Mouse (Mus musculus) lung, embryonic 16.5 days (tissue): Measurements from ENCODE around the gene Gm11639. TPM values are rescaled to one million over a fixed set of nuclear protein-coding genes. Genes with fewer than 3 reads are reported as not detected.

ENCODE experiments used
- ATAC-seq: fragments of 200-750 bp; cut with Nextera tagmentation; 2 replicates; pipeline ENCODE4 v1.8.0; 2017; ENCODE audit warnings: low read depth, mild to moderate bottlenecking, moderate library complexity
- H3K27ac ChIP-seq: fragments of 300-500 bp; sonication (generic); 2 replicates; pipeline ENCODE4 v1.5.1; 2014; ENCODE audit warnings: mild to moderate bottlenecking, control low read depth, low read length
- H3K27me3 ChIP-seq: fragments of 300-500 bp; sonication (generic); 2 replicates; pipeline ENCODE4 v1.6.1; 2014; ENCODE audit warnings: low read depth, low read length, mixed read lengths; ENCODE audit not compliant: control insufficient read depth, insufficient read depth
- H3K36me3 ChIP-seq: fragments of 300-500 bp; sonication (generic); 2 replicates; pipeline ENCODE4 v1.6.1; 2014; ENCODE audit warnings: low read length; ENCODE audit not compliant: control insufficient read depth, insufficient read depth
- H3K4me1 ChIP-seq: fragments of 300-500 bp; sonication (generic); replicated peaks from 2 replicates; pipeline ENCODE4 v1.6.1; 2014; ENCODE audit warnings: low read length, mixed read lengths; ENCODE audit not compliant: control insufficient read depth, insufficient read depth
- H3K4me2 ChIP-seq: fragments of 300-500 bp; sonication (generic); 2 replicates; pipeline ENCODE4 v1.6.1; 2014; ENCODE audit warnings: low read depth, low read length, control low read depth
- H3K4me3 ChIP-seq: fragments of 300-500 bp; sonication (generic); 2 replicates; pipeline ENCODE4 v1.5.1; 2014; ENCODE audit warnings: mild to moderate bottlenecking, low read length, control low read depth
- H3K9ac ChIP-seq: fragments of 300-500 bp; sonication (generic); 2 replicates; pipeline ENCODE4 v1.6.1; 2014; ENCODE audit warnings: low read length, control low read depth
- H3K9me3 ChIP-seq: fragments of 300-500 bp; sonication (generic); 2 replicates; pipeline ENCODE4 v1.6.1; 2016; ENCODE audit warnings: low read length; ENCODE audit not compliant: control insufficient read depth
- WGBS: fragments of 180-500 bp; shearing (Covaris S2); extraction: QIAGEN DNeasy Blood & Tissue Kit; methylation state at CpG from one replicate; pipeline ENCODE4 v1.1.7; 2014; 5-methylcytosine and 5-hydroxymethylcytosine counted together
- polyA plus RNA-seq: library from polyadenylated mRNA; unstranded; fragments of >200 nt; fragmentation: Nextera tagmentation; extraction: Ambion mirVana; gene quantifications from 2 replicates; pipeline ENCODE4 v1.2.1, GENCODE M21; 2015

Gene Gm11639
- polyA plus RNA-seq, 1 experiment from 2014 or later, result 0.01 TPM

- Histone ChIP-seq H3K4me2 (no peak overlapping the region), H3K27me3 (no peaks in the 10 kb centered on the region), H3K4me1 (no peaks in the 10 kb centered on the region; the same call in 1 of the 2 replicates), H3K36me3 (peaks cover 19% of the 10 kb centered on the region), H3K9ac (no peak overlapping the region), H3K9me3 (no peaks in the 10 kb centered on the region), H3K4me3 (no peak overlapping the region), H3K27ac (no peak overlapping the region)
- ATAC-seq, result no peak
Observed at GRCm38 (mm10) chr11:105143564-105143963, 458.1 kb downstream of the Gm11639 start.

- Histone ChIP-seq H3K4me1 (no peaks in the 10 kb centered on the region; the same call in 1 of the 2 replicates), H3K4me2 (no peak overlapping the region), H3K36me3 (peaks cover 18% of the 10 kb centered on the region), H3K9ac (no peak overlapping the region), H3K9me3 (no peaks in the 10 kb centered on the region), H3K4me3 (no peak overlapping the region), H3K27ac (no peak overlapping the region), H3K27me3 (no peaks in the 10 kb centered on the region)
- WGBS, result 69% methylated on average over 3 of the region's 3 CpGs
- ATAC-seq, result no peak
Observed at GRCm38 (mm10) chr11:105144084-105144483, 458.6 kb downstream of the Gm11639 start.

GRCm38 (mm10) chr11:105144508-105145210 is 459.2 kb downstream of the Gm11639 start:
- Histone ChIP-seq H3K4me3 (no peak overlapping the region), H3K27ac (no peak overlapping the region), H3K4me1 (no peaks in the 10 kb centered on the region; the same call in 1 of the 2 replicates), H3K4me2 (no peak overlapping the region), H3K9me3 (no peaks in the 10 kb centered on the region), H3K36me3 (peaks cover 13% of the 10 kb centered on the region), H3K27me3 (no peaks in the 10 kb centered on the region), H3K9ac (no peak overlapping the region)
- 71% methylated on average over 11 of the region's 11 CpGs for WGBS
- 0 out of 2 replicates have a peak, but pooled peaks have one; percentile 35 for ATAC-seq

- no peak overlapping the region for H3K4me2 ChIP-seq
- no peaks in the 10 kb centered on the region for H3K27me3 ChIP-seq
- peaks cover 8% of the 10 kb centered on the region for H3K36me3 ChIP-seq
- peak; percentile 62; the same call in 1 of the 2 replicates for ATAC-seq
- H3K9ac ChIP-seq, result no peak overlapping the region
- H3K4me3 ChIP-seq, result no peak overlapping the region
- H3K27ac ChIP-seq, result no peak overlapping the region
- WGBS, result 52% methylated on average over 10 of the region's 10 CpGs
- H3K4me1 ChIP-seq, result no peaks in the 10 kb centered on the region; the same call in 1 of the 2 replicates
- H3K9me3 ChIP-seq, result no peaks in the 10 kb centered on the region
Observed at GRCm38 (mm10) chr11:105145211-105145610, 459.7 kb downstream of the Gm11639 start.

- H3K4me1 ChIP-seq, result no peaks in the 10 kb centered on the region; the same call in 1 of the 2 replicates
- H3K4me2 ChIP-seq, result no peak within 1 kb of the TSS
- no peak for ATAC-seq
- H3K36me3 ChIP-seq, result no peaks in the 10 kb centered on the region
- H3K27me3 ChIP-seq, result no peaks in the 10 kb centered on the region
- no peaks in the 10 kb centered on the region for H3K9me3 ChIP-seq
- no peak within 1 kb of the TSS for H3K27ac ChIP-seq
- no peak within 1 kb of the TSS for H3K9ac ChIP-seq
- WGBS, result 72% methylated on average over 3 of the region's 3 CpGs
- no peak within 1 kb of the TSS for H3K4me3 ChIP-seq
Observed at GRCm38 (mm10) chr11:105146593-105146992, 461.1 kb downstream of the Gm11639 start, which contains the start of gene Gm10842. TSS of gene Gm10842 (plus strand) at chr11:105146893.

GRCm38 (mm10) chr11:105149353-105149752 is 463.8 kb downstream of the Gm11639 start:
- H3K36me3 ChIP-seq, result no peaks in the 10 kb centered on the region
- H3K4me2 ChIP-seq, result no peak overlapping the region
- WGBS, result 63% methylated on average over 3 of the region's 3 CpGs
- peaks cover 17% of the 10 kb centered on the region for H3K4me1 ChIP-seq
- no peak overlapping the region for H3K27ac ChIP-seq
- H3K9me3 ChIP-seq, result no peaks in the 10 kb centered on the region
- ATAC-seq, result no peak
- H3K9ac ChIP-seq, result no peak overlapping the region
- H3K27me3 ChIP-seq, result no peaks in the 10 kb centered on the region
- no peak overlapping the region for H3K4me3 ChIP-seq

GRCm38 (mm10) chr11:105149766-105150165 is 464.3 kb downstream of the Gm11639 start:
- no peak overlapping the region for H3K27ac ChIP-seq
- H3K9ac ChIP-seq, result no peak overlapping the region
- no peaks in the 10 kb centered on the region for H3K9me3 ChIP-seq
- no peak for ATAC-seq
- H3K4me1 ChIP-seq, result peaks cover 17% of the 10 kb centered on the region
- no peaks in the 10 kb centered on the region for H3K36me3 ChIP-seq
- H3K27me3 ChIP-seq, result no peaks in the 10 kb centered on the region
- 85% methylated on average over 1 of the region's 1 CpGs for WGBS
- H3K4me2 ChIP-seq, result no peak overlapping the region
- no peak overlapping the region for H3K4me3 ChIP-seq

- Histone ChIP-seq H3K9ac (no peak overlapping the region), H3K4me3 (no peak overlapping the region), H3K27me3 (no peaks in the 10 kb centered on the region), H3K9me3 (no peaks in the 10 kb centered on the region), H3K4me2 (no peak overlapping the region), H3K27ac (no peak overlapping the region), H3K4me1 (peaks cover 21% of the 10 kb centered on the region), H3K36me3 (no peaks in the 10 kb centered on the region)
- ATAC-seq, result no peak
- WGBS, result 71% methylated on average over 4 of the region's 4 CpGs
Observed at GRCm38 (mm10) chr11:105150691-105151090, 465.2 kb downstream of the Gm11639 start.

- Histone ChIP-seq H3K4me1 (peaks cover 21% of the 10 kb centered on the region), H3K36me3 (no peaks in the 10 kb centered on the region), H3K9ac (no peak overlapping the region), H3K4me3 (no peak overlapping the region), H3K27me3 (no peaks in the 10 kb centered on the region), H3K27ac (no peak overlapping the region), H3K4me2 (0 out of 2 replicates have a peak overlapping the region, but pooled peaks have one; percentile 6), H3K9me3 (no peaks in the 10 kb centered on the region)
- WGBS, result 19% methylated on average over 17 of the region's 19 CpGs
- no peak for ATAC-seq
Observed at GRCm38 (mm10) chr11:105151226-105152016, 465.9 kb downstream of the Gm11639 start.
